Mouse (Mus musculus) embryonic stem cell, embryonic (primary cell): ENCODE measurements around the gene Rapgefl1.

Experiments
- CTCF ChIA-PET, 4 experiments: fragments of 300-600 bp in 2 of 4; fragments of 350-600 bp in 2 of 4; sonication (Branson Sonifier 250); formaldehyde crosslinking; loops; one replicate each; lab custom pipeline; 2022; ENCODE audit warnings: inconsistent platforms in 2 of 4; lab: Charles Lee
- POLR2A ChIA-PET, 4 experiments: fragments of 300-600 bp in 2 of 4; fragments of 350-600 bp in 2 of 4; sonication (Branson Sonifier 250); formaldehyde crosslinking; loops; one replicate each; lab custom pipeline; 2022; ENCODE audit warnings: antibody characterized with exemption in 4 of 4, inconsistent platforms in 1 of 4; lab: Charles Lee

The Rapgefl1 gene

DNA sequence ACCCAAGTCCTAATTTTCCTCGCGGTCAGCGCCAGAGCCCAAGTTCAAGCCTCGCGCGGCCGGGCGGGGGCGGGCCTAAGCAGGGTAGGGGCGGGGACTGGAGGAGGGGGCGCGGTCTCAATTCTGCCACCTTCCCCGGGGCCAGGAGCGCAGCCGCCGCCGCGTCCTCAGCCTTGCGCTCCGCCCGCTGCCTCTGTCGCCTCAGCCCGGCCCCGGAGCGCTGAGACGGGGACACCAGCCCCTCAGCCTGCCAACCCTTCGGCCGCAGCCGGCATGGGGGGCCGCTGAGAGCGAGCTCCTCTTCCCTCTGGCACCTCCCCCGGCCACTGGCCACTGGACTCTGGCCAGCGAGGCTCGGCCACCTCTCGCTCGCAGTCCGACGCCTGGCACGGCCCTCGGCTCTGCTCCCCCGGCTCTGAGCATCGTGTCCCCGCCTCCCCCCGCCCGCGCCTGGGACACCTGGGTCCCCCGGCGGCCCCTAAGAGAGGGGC lies at the start of gene Rapgefl1:
TSS of gene Rapgefl1 (plus strand) at position 135 of the 491 bp plus-strand sequence.
- CTCF ChIA-PET, result interaction anchor here in 3 of 4 experiments (0.6 to 1.6 kb wide), 8 partner anchors 9 to 1867 kb away, joined by 3 to 8 read pairs (median 5); partner anchors contain the start of gene Dhx58 (in 1 of the 3)
- POLR2A ChIA-PET, result interaction anchor here (0.6 to 1.7 kb wide), 17 partner anchors 9 to 1473 kb away, joined by 3 to 9 read pairs (median 4); no protein-coding TSS in a partner anchor

DNA sequence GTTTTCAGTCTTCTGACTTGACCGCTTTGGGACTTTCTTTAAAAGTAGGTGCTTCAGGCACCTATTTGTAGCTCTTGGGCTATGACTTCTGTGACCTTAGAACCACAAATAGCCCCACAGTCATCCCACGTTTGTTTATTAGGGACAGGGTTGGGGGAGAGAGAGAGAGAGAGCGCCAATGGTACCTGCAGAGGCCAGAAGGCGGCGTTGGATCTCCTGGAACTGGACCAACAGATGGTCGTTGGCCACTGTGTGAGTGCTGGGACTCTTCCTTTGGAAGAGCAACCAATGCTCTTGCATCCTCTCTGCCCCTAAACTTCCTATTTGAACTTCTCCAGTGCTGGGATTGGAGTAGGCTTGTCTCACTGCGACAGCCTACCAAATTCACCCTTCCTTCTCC lies 49.4 kb upstream of the Rapgefl1 start:
- ChIA-PET CTCF (interaction anchor here (0.6 to 4.3 kb wide), 101 partner anchors 9 to 1853 kb away, joined by 3 to 76 read pairs (median 5); partner anchors contain the start of genes Csf3 (in 3 of the 4), Nr1d1 (in 3 of the 4), Psmd3 (in 2 of the 4) and Thra (in 2 of the 4)), POLR2A (interaction anchor here (0.7 to 5.9 kb wide), 44 partner anchors 8 to 154 kb away, joined by 3 to 36 read pairs (median 6); partner anchors contain the start of genes Psmd3 (in 3 of the 4), Msl1 (in 2 of the 4), Nr1d1 (in 2 of the 4) and Thra (in 2 of the 4))

DNA sequence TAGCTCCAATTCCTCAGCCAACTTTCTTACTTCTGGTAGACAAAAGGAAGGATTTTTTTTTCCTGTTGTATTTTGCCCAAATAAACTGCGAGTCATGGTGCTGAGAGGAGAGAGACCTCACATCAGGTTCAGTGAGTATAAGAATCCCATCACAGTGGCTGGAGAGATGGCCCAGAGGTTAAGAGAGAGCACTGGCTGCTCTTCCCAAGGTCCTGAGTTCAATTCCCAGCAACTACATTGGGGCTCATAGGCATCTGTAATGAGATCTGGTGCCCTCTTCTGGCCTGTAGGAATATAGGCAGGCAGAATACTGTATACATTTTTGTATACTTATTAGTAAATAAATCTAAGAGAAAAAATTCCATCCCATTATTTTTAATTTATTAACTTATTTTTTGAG lies 48.9 kb upstream of the Rapgefl1 start:
- CTCF ChIA-PET, result interaction anchor here in 3 of 4 experiments (0.8 to 4.3 kb wide), 31 partner anchors 11 to 364 kb away, joined by 3 to 76 read pairs (median 9); partner anchors contain the start of genes Psmd3 (in 2 of the 3), Thra (in 2 of the 3), Csf3 (in 1 of the 3) and Mien1 (in 1 of the 3)

DNA sequence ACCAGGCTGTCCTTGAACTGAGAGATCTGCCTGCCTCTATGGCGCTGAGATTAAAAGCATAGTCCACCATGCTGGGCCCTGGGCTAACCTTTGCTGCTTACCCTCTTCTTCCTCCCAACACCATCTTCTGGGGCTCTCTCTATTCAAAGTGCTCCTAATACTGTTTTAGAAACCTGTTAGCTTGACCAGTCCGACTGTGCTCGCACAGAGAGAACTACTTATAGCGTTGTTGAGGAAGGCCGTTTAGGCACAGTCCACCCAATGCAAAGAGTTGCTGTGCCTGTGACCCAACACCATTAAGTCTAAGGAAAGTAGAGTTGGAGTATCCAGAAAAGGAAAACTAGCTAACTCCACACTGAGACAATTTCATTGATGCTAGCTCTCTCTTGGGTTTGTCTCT lies 48.4 kb upstream of the Rapgefl1 start:
- ChIA-PET CTCF (interaction anchor here (0.7 to 4.3 kb wide), 18 partner anchors 12 to 106 kb away, joined by 3 to 66 read pairs (median 8); partner anchors contain the start of genes Csf3 (in 2 of the 4), Nr1d1 (in 1 of the 4) and Thra (in 1 of the 4)), POLR2A (interaction anchor here in 2 of 4 experiments (0.6 to 5.9 kb wide), 21 partner anchors 9 to 107 kb away, joined by 3 to 36 read pairs (median 11); partner anchors contain the start of genes Psmd3 (in 2 of the 2), Msl1 (in 1 of the 2) and Nr1d1 (in 1 of the 2))

More for the DNA sequence above, 48.9 kb upstream of the Rapgefl1 start:
- POLR2A ChIA-PET, result interaction anchor here in 2 of 4 experiments (0.6 to 5.9 kb wide), 23 partner anchors 10 to 106 kb away, joined by 3 to 36 read pairs (median 8); partner anchors contain the start of genes Nr1d1 (in 2 of the 2), Msl1 (in 1 of the 2), Psmd3 (in 1 of the 2) and Thra (in 1 of the 2)

DNA sequence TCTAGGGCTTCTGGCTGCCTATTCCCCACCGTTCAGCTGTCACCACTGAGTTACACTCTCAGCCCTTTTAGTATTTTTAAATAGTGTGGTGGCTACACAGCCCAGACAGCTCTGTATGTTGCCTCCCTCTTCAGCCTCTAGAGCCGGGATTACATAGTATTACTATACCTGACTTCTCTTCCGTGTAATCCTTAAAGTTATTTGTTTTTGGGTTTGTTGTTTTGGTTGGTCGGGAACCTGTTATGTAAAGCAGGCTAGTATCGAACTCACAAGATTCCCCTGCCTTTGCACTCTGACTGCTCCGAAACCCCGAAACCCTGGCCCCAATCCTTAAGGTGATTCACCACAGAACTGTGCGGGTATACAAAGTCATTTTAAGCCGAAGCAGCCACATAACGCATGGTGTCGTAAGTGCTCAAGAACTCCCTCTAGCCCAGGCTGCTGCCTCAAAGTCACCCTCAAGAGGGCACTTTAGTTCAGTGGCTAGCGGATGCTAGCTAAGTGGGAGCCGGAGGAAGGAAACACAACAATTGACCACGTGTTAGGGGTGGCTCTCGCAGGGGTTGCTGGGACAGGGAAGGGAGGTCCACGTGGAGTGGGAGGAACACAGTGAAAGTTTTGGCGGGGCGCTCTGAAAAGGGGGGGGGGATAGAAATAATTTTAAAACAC lies 47.9 kb upstream of the Rapgefl1 start:
- POLR2A ChIA-PET, result interaction anchor here (0.5 to 5.9 kb wide), 45 partner anchors 8 to 1663 kb away, joined by 3 to 36 read pairs (median 4); partner anchors contain the start of genes Msl1 (in 1 of the 4), Nr1d1 (in 1 of the 4), Ormdl3 (in 1 of the 4) and Psmd3 (in 1 of the 4)
- CTCF ChIA-PET, result interaction anchor here (0.5 to 4.3 kb wide), 33 partner anchors 12 to 205 kb away, joined by 3 to 66 read pairs (median 4); partner anchors contain the start of genes Csf3 (in 2 of the 4), Nr1d1 (in 2 of the 4), Casc3 (in 1 of the 4) and Cdc6 (in 1 of the 4)

DNA sequence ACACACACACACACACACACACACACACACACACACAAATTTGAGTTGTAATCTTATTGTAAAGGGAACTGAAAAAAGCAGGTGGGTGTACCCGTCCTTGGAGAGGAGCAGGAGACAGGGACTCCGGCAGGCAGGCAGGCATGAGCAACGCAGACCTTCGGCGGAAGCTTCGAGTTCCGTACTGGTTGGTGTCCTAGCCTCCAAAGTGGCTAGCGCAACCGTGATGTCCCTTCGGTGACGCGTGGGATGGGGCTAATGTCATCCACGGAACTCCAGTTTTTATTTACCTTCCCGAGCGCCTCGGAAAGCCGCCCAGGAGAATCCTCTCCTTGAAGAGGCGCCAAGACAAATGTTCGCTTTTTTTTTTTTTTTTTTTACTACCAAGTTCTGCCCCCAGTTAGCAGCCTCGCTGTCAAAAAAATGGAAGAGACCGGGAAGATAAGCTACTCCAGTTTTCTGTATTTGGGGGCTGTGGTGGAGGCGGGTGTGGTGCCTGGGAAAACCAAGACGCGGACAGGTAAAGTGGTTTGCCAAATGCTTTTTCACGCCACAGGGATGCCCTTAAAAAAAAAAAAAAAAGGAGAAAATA lies 47.3 kb upstream of the Rapgefl1 start:
- ChIA-PET POLR2A (interaction anchor here (0.6 to 5.9 kb wide), 47 partner anchors 8 to 1663 kb away, joined by 3 to 36 read pairs (median 3); partner anchors contain the start of genes Eif1 (in 1 of the 4), Msl1 (in 1 of the 4), Nr1d1 (in 1 of the 4) and Ormdl3 (in 1 of the 4)), CTCF (interaction anchor here (0.5 to 4.3 kb wide), 35 partner anchors 13 to 447 kb away, joined by 3 to 66 read pairs (median 4); partner anchors contain the start of genes Nr1d1 (in 2 of the 4), Casc3 (in 1 of the 4), Cdc6 (in 1 of the 4) and Csf3 (in 1 of the 4))

DNA sequence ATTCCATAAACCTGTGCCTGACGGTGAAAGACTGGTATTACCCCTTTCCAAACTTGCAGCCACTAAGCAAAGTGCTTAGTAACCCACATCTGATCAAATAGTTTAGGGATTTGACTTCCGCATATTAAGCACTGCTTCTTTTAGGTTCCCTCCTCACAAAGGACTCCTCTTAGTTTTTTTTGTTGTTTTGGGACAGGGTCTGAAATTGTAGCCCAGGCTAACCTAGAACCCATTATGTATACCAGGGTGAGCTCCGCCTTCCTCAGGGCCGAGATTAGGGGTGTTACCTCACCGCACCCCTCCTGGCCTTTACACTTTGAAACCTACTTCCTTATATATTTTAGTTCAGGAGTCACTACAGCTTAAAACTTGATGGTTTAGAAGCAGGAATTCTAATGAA lies 46.8 kb upstream of the Rapgefl1 start:
- ChIA-PET POLR2A (interaction anchor here (0.6 to 5.9 kb wide), 22 partner anchors 8 to 1530 kb away, joined by 3 to 36 read pairs (median 4); partner anchors contain the start of genes Eif1 (in 1 of the 4), Msl1 (in 1 of the 4) and Nr1d1 (in 1 of the 4)), CTCF (interaction anchor here (0.5 to 2.1 kb wide), 13 partner anchors 16 to 447 kb away, joined by 3 to 10 read pairs (median 4); no protein-coding TSS in a partner anchor)

DNA sequence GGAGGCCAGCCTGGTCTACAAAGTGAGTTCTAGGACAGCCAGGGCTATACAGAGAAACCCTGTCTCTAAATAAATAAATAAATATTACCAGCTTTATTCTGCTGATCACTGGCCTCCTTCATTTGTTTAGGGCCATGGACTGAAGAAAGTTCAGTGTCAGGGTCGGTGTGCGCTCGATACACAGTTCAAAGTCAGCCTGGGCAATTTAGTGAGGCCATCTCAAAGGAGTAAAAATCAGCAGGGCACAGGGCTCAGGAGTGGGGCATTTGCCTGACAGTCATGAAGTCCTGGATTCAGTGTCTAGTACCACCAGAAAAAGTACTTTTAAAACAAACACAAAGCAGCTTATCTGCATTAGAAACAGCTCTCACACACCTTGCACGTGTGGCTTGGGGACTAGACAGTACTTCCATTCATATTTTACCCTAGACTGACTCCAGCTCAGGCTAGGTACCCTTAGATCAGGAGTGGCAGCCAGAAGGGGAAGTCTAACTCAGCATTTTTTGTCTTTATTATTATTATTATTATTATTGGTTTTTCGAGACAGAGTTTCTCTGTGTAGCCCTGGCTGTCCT lies 45.9 kb upstream of the Rapgefl1 start:
- POLR2A ChIA-PET, result interaction anchor here (0.6 to 5.9 kb wide), 13 partner anchors 9 to 192 kb away, joined by 3 to 36 read pairs (median 4); partner anchors contain the start of genes Gjd3 (in 1 of the 4) and Nr1d1 (in 1 of the 4)
- CTCF ChIA-PET, result interaction anchor here in 3 of 4 experiments (0.6 to 1.2 kb wide), 5 partner anchors 11 to 732 kb away, joined by 3 to 6 read pairs (median 5); no protein-coding TSS in a partner anchor

DNA sequence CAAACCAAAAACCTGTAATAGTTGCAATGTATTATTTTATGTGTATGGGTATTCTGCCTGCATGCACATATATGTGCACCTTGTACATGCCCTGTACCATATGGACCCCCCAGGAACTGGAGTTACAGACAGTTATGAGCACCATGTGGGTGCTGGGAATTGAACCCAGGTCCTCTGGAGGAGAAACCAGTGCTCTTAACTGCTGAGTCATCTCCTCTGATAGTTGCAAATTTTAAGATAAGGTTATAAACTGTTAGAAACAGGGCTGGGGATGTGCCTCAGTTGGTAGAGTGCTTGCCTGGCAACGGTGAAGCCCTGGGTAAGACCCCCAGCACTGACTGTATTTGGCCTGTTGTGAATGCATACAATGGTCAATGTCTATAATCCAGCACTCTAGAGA lies 45.1 kb upstream of the Rapgefl1 start:
- CTCF ChIA-PET, result interaction anchor here in 3 of 4 experiments (0.5 to 1.4 kb wide), 7 partner anchors 34 to 178 kb away, joined by 3 to 5 read pairs (median 3); partner anchors contain the start of gene Thra (in 1 of the 3)
- POLR2A ChIA-PET, result interaction anchor here in 3 of 4 experiments (0.6 to 3.4 kb wide), 20 partner anchors 9 to 319 kb away, joined by 3 to 27 read pairs (median 4); partner anchors contain the start of genes Nr1d1 (in 2 of the 3), Casc3 (in 1 of the 3), Psmd3 (in 1 of the 3) and Thra (in 1 of the 3)

DNA sequence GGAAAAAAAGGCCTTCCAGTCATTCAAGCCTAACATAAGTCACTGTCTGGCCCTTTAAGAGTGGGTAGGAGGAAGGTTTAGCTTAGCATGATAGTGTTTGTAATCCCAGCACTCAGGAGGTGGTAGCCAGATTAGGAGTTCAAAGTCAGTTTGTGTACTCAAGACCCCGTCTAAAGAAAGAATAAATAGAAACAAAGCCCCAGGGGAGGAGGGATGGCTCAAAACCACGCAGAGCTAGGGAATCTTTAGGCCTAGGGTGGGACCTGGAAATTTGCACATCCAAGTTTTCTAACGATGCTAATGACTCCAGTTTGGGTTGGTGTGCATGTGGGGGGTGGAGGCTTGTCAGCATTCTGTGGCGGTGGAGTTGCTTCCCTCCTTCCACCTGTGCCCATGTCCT lies 44.5 kb upstream of the Rapgefl1 start:
- POLR2A ChIA-PET, result interaction anchor here in 3 of 4 experiments (0.6 to 1.8 kb wide), 20 partner anchors 10 to 319 kb away, joined by 3 to 16 read pairs (median 4); partner anchors contain the start of genes Nr1d1 (in 2 of the 3), Casc3 (in 1 of the 3), Psmd3 (in 1 of the 3) and Thra (in 1 of the 3)
- CTCF ChIA-PET, result interaction anchor here in 3 of 4 experiments (0.5 to 1.4 kb wide), 14 partner anchors 18 to 539 kb away, joined by 3 to 5 read pairs (median 3); partner anchors contain the start of gene Thra (in 1 of the 3)

DNA sequence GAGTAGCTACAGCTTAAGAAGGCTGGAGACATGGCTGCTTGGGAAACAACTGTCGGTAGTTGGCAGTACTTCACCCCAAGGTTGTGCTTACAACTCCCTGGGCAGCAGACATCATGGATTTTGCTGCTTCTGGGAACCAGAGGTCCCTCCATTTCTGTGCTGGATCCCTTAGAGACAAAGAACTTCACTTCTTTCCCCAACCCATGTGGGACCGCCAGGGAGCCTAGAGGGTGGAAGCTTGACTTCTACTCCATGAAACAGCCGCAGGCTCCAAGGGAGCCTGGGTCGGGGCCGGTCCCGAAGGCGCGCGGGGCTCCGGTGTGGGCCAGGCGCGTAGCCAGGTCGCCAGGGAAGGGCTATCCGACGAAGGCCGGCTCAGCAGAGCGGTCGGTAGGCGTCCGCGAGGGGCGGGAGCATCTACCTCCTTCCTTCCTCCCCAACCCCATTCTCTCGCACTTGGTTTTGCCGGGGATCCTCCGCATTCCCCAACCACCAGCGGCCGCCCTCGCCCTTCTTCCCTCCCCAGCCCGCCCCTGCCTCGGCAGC lies 42.0 kb upstream of the Rapgefl1 start:
- ChIA-PET CTCF (interaction anchor here in 1 of 4 experiments (0.8 to 2.5 kb wide), 3 partner anchors 15 to 83 kb away, joined by 3 to 11 read pairs (median 3); no protein-coding TSS in a partner anchor), POLR2A (interaction anchor here in 2 of 4 experiments (0.8 to 6.3 kb wide), 9 partner anchors 8 to 72 kb away, joined by 3 to 82 read pairs (median 11); partner anchors contain the start of genes Casc3 (in 1 of the 2) and Thra (in 1 of the 2))

DNA sequence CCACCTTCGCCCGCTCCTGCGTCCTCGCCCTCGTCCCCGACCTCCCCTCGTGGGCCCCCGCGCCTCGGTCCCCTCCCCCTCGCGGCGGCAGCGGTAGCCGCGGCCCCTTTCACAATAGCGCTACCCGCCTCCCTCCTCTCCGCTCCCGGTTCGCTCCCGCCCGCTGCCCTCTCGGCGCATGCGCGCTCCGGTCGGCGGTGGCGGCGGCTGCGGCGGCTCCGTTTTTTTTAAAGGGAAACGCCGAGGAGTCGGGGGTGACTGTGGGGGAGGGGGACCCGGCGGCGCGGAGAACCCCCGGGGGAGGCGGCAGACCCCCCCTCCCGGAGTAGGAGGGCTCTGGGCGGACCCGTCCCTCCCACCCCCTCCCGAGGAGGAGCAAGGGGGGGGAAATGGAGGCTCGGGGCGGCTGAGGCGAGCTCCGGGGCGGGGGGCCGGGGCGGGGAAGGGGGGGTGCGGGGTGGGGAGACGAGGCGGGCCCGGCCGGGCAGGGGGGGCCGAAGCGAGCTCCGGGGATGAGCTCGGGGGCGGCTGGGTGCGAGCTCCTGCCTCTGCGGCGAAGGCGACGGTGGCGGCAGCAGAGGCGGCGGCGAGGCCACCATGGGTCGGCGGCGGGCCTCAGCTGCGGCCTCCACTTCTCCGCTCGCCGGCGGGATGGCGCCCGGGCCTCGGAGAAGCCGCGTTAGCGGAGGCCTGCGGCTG lies 41.4 kb upstream of the Rapgefl1 start, which contains the start of gene Msl1:
TSS of gene Msl1 (plus strand) at position 502 of the 699 bp plus-strand sequence.
- POLR2A ChIA-PET, result interaction anchor here (0.5 to 6.3 kb wide), 29 partner anchors 8 to 1525 kb away, joined by 3 to 82 read pairs (median 6); partner anchors contain the start of genes Nr1d1 (in 2 of the 4), Casc3 (in 1 of the 4) and Thra (in 1 of the 4)
- CTCF ChIA-PET, result interaction anchor here in 2 of 4 experiments (0.6 to 2.6 kb wide), 9 partner anchors 8 to 177 kb away, joined by 3 to 21 read pairs (median 4); partner anchors contain the start of gene Psmd3 (in 1 of the 2)

DNA sequence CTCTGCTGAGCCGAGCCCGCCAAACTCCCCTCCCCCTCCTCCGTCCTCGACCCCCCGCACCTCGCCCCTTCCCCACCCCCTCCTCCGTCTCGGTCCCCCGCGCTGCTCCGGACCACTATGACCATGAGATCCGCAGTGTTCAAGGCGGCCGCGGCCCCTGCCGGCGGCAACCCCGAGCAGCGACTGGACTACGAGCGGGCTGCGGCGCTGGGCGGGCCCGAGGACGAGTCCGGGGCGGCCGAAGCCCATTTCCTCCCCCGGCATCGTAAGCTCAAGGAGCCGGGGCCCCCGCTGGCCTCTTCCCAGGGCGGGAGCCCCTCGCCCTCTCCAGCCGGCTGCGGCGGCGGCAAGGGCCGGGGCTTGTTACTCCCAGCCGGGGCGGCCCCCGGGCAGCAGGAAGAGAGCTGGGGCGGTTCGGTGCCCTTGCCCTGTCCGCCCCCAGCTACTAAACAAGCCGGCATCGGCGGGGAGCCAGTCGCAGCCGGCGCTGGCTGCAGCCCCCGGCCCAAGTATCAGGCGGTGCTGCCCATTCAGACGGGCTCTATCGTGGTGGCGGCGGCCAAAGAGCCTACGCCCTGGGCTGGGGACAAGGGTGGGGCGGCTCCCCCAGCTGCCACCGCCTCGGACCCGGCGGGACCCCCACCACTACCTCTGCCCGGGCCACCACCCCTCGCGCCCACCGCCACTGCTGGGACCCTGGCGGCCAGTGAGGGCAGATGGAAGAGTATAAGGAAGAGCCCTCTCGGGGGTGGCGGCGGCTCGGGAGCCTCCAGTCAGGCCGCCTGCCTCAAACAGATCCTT lies 40.7 kb upstream of the Rapgefl1 start:
- CTCF ChIA-PET, result interaction anchor here (0.5 to 2.6 kb wide), 18 partner anchors 9 to 176 kb away, joined by 3 to 21 read pairs (median 4); partner anchors contain the start of gene Psmd3 (in 1 of the 4)
- POLR2A ChIA-PET, result interaction anchor here (0.5 to 6.3 kb wide), 41 partner anchors 8 to 1524 kb away, joined by 3 to 82 read pairs (median 4); partner anchors contain the start of genes Casc3 (in 2 of the 4), Nr1d1 (in 2 of the 4), Psmd3 (in 2 of the 4) and Thra (in 1 of the 4)
